In genomic region chr19:51740071-51740470, GRCm38 (mm10) we compare ENCODE assay signal across 15 mouse cellular contexts.
"Had no signal": no experiment of that assay in that cellular context is flagged by ENCODE, and none has a peak within 500 bp of the region (broad histone marks: within the 10 kb centered on the region; RNA-seq: fewer than 3 reads in every experiment).

No protein-coding gene starts in this region.

- H3K27ac ChIP-seq: limb, embryonic 15.5 days; liver, embryonic 12.5 days; neural tube, embryonic 15.5 days had no signal

- H3K9me3 ChIP-seq: limb, embryonic 15.5 days; neural tube, embryonic 15.5 days had no signal

- DNase-seq: kidney, adult 18-20 months; kidney, postnatal 25 days; layer of hippocampus, postnatal 36 days; lung, embryonic 14.5 days; lung, postnatal 10 days; lung, postnatal 4 days; midbrain, embryonic 14.5 days; right cerebral cortex, postnatal 4 days; spleen, adult 18-20 months; thymus, adult 18-20 months; thymus, postnatal 36 days had no signal

- H3K4me3 ChIP-seq: limb, embryonic 15.5 days; liver, embryonic 12.5 days; myocyte; neural tube, embryonic 15.5 days had no signal

- ATAC-seq: liver, embryonic 12.5 days had no signal

- H3K36me3 ChIP-seq: limb, embryonic 15.5 days; liver, embryonic 12.5 days; neural tube, embryonic 15.5 days had no signal

- H3K4me2 ChIP-seq: limb, embryonic 15.5 days; liver, embryonic 12.5 days; lung, embryonic 14.5 days; neural tube, embryonic 15.5 days had no signal

- H3K4me1 ChIP-seq: limb, embryonic 15.5 days; liver, embryonic 12.5 days; neural tube, embryonic 15.5 days had no signal

- H3K27me3 ChIP-seq: limb, embryonic 15.5 days; liver, embryonic 12.5 days; neural tube, embryonic 15.5 days had no signal

- H3K9ac ChIP-seq: limb, embryonic 15.5 days; liver, embryonic 12.5 days; lung, embryonic 14.5 days; neural tube, embryonic 15.5 days had no signal
